In the genomic region with DNA sequence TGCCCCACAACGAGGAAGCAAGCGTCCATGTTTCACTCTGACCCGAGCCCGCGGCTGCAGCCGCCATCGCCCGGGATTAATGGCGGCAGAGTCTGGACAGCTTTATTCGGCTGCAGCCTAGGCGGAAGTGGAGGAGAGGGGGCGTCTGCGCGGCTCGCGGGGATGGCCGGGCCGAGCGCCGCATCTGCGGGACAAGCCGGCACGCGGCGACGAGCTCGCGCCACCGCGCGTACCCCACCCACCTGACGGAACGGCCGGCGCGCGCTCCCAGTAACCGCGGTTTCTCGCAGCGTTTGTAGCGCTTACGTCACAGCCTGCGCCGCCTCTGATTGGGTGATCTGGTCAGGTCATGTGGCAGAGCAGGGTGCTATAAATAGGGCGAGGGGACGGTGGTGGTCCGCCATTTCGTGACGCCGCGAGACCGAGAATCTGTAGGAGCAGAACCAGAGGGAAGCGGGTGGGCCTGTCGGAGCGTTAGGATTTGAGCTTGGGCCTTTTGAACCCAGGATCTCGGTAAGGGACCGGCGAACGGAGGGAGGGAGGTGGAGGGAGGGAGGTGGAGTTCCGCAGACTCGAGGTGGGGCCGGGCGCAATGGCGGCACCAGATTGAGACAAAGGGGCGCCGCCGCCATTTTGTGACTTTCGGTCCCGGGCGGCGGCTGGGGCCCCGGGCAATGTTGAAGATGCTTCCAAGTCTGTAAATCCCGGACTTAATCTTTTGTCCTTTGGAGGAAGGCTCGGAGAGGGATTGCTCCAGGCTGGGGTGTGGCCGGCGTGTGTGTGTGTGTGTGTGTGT, we compare ENCODE assay signal across 8 mouse cellular contexts. TPM values are rescaled to one million over a fixed set of nuclear protein-coding genes. Genes with fewer than 3 reads are reported as not detected.
A peak's percentile ranks its signal among the peaks of the same experiment; 100 is the strongest.
DNase-seq lines count a peak whose midpoint lies in the region; ATAC-seq lines count a peak whose summit lies in the region.

A gene (plus strand): TSS at position 355 of the 796 bp plus-strand sequence.

- no peaks in the 10 kb centered on the region for H3K9me3 ChIP-seq in hindbrain, embryonic 16.5 days (ENCODE audit: control insufficient read depth, low read length)

- H3K79me2 ChIP-seq in macrophage (ENCODE audit: inconsistent target): peaks cover 50% of the 10 kb centered on the region

- peak; percentile 97 for DNase-seq in T-cell, adult 2 months (ENCODE audit: low spot score)
- peak; percentile 99 for DNase-seq in cerebellum, postnatal 36 days
- peak; percentile 98 for DNase-seq in gastrocnemius, adult 18-20 months (ENCODE audit: low spot score)
- peak; percentile 99 for DNase-seq in left cerebral cortex, adult 18-20 months (ENCODE audit: low spot score in 2 of 2)
- peak; percentile 99 for DNase-seq in right cerebral cortex, adult 18-20 months
- DNase-seq in urinary bladder, postnatal 10 days (ENCODE audit: low spot score): peak; percentile 97

- peak; percentile 99 for ATAC-seq in hindbrain, embryonic 16.5 days

- no peaks in the 10 kb centered on the region for H3K27me3 ChIP-seq in hindbrain, embryonic 16.5 days (replicated peaks; ENCODE audit: control insufficient read depth, insufficient read depth, low read length)

- peaks cover 25% of the 10 kb centered on the region for H3K4me1 ChIP-seq in hindbrain, embryonic 16.5 days (ENCODE audit: control insufficient read depth, insufficient read depth, low read depth, low read length)

- peak within 1 kb of the TSS; percentile 87 for H3K9ac ChIP-seq in hindbrain, embryonic 16.5 days (ENCODE audit: low read depth, low read length)

- peak within 1 kb of the TSS; percentile 81 for H3K4me2 ChIP-seq in hindbrain, embryonic 16.5 days (ENCODE audit: low read length)

- H3K27ac ChIP-seq in hindbrain, embryonic 16.5 days (ENCODE audit: low read depth, low read length): peak within 1 kb of the TSS; percentile 97
- peak within 1 kb of the TSS; percentile 93 for H3K27ac ChIP-seq in macrophage

- H3K4me3 ChIP-seq in hindbrain, embryonic 16.5 days (ENCODE audit: low read length): peak within 1 kb of the TSS; percentile 59
- H3K4me3 ChIP-seq in macrophage (ENCODE audit: inconsistent target): peak within 1 kb of the TSS; percentile 87

- peaks cover 12% of the 10 kb centered on the region for H3K36me3 ChIP-seq in hindbrain, embryonic 16.5 days (ENCODE audit: control insufficient read depth, insufficient read depth, low read length)
- peaks cover 14% of the 10 kb centered on the region for H3K36me3 ChIP-seq in macrophage (ENCODE audit: inconsistent target)

- under 1% methylated on average over 71 of the region's 77 CpGs for WGBS in hindbrain, embryonic 16.5 days
- 2% methylated on average over 50 of the region's 77 CpGs for WGBS in macrophage (ENCODE audit: missing documents)

RNA-seq across cellular contexts. Expression of the gene that starts here (rescaled TPM):
- total RNA-seq in gastrocnemius, adult 18-20 months (2021): 10 to 100 TPM; 37.4 to 48.6 TPM
- polyA plus RNA-seq in hindbrain, embryonic 16.5 days (2015; fragmentation: Nextera tagmentation; extraction: Ambion mirVana): 356 and 408 TPM in 2 replicates
- 100 to 1,000 TPM; 124 to 130 TPM for total RNA-seq in left cerebral cortex, adult 18-20 months (2021)
- total RNA-seq in macrophage (2018; cell fraction: chromatin; rRNA removed): 100 to 1,000 TPM; 298 to 475 (median 399) TPM
- total RNA-seq in macrophage (2018; cell fraction: cytosol; rRNA removed): 10 to 100 TPM; 63.8 to 95.5 (median 73.3) TPM
- 100 to 1,000 TPM; 193 to 423 (median 284) TPM for total RNA-seq in macrophage (2018; cell fraction: nucleus; rRNA removed)
- 60.3 to 155 TPM (median 85.0 TPM) in 3 replicates for polyA plus RNA-seq in macrophage (2018)

Comparison
In these comparisons a context has a peak if more than half of its experiments do, and no peak if none do; other contexts are left out.
1. Peak in every context shown above with its lines: DNase-seq, ATAC-seq, H3K4me3 ChIP-seq and H3K27ac ChIP-seq.